Mouse (Mus musculus): ENCODE measurements around the gene Uba2.
A peak's percentile ranks its signal among the peaks of the same experiment; 100 is the strongest.
"Not testable (repeated sequence)": the region's sequence is repeated elsewhere in the genome, so short reads cannot be mapped to it uniquely, and the experiment has no call there.

Gene Uba2

GRCm38 (mm10) chr7:34166850-34167249 is 2.5 kb downstream of the Uba2 start:
- DNase-seq (ENCODE audit: low spot score in 2 of 2), result no peak

GRCm38 (mm10) chr7:34165999-34166398 is 3.4 kb downstream of the Uba2 start:
- no peak for DNase-seq (ENCODE audit: low spot score in 2 of 2)

- DNase-seq (ENCODE audit: low spot score in 2 of 2), result no peak
Observed at GRCm38 (mm10) chr7:34164671-34165070, 4.7 kb downstream of the Uba2 start.

GRCm38 (mm10) chr7:34159167-34159566 is 10.2 kb downstream of the Uba2 start:
- no peak for DNase-seq (ENCODE audit: low spot score in 2 of 2)

GRCm38 (mm10) chr7:34157994-34158393 is 11.4 kb downstream of the Uba2 start:
- no peak for DNase-seq (ENCODE audit: low spot score in 2 of 2)

- DNase-seq (ENCODE audit: low spot score in 2 of 2), result no peak
Observed at GRCm38 (mm10) chr7:34147193-34147592, 22.2 kb downstream of the Uba2 start.

GRCm38 (mm10) chr7:34141123-34141522 is 28.3 kb downstream of the Uba2 start:
- no peak for DNase-seq (ENCODE audit: low spot score in 2 of 2)

- DNase-seq (ENCODE audit: low spot score in 2 of 2), result no peak
Observed at GRCm38 (mm10) chr7:34139493-34139892, 29.9 kb downstream of the Uba2 start.

GRCm38 (mm10) chr7:34134336-34134735 is 35.1 kb downstream of the Uba2 start:
- DNase-seq (ENCODE audit: low spot score in 2 of 2), result no peak

GRCm38 (mm10) chr7:34133117-34133762 is 36.2 kb downstream of the Uba2 start, which contains the start of gene Wtip:
Wtip (minus strand) TSS chr7:34133268.
- DNase-seq (ENCODE audit: low spot score in 2 of 2), result peak; percentile 37 to 61

- no peak for DNase-seq (ENCODE audit: low spot score in 2 of 2)
Observed at GRCm38 (mm10) chr7:34132355-34133079, 36.9 kb downstream of the Uba2 start.

- no peak for DNase-seq (ENCODE audit: low spot score in 2 of 2)
Observed at GRCm38 (mm10) chr7:34131959-34132354, 37.4 kb downstream of the Uba2 start.

GRCm38 (mm10) chr7:34131118-34131517 is 38.3 kb downstream of the Uba2 start:
- no peak for DNase-seq (ENCODE audit: low spot score in 2 of 2)

GRCm38 (mm10) chr7:34126291-34126690 is 43.1 kb downstream of the Uba2 start:
- DNase-seq (ENCODE audit: low spot score in 2 of 2), result no peak

- DNase-seq (ENCODE audit: low spot score in 2 of 2), result no peak
Observed at GRCm38 (mm10) chr7:34125346-34125745, 44.1 kb downstream of the Uba2 start.

- no peak for DNase-seq (ENCODE audit: low spot score in 2 of 2)
Observed at GRCm38 (mm10) chr7:34122987-34123720, 46.2 kb downstream of the Uba2 start.

GRCm38 (mm10) chr7:34120636-34121035 is 48.8 kb downstream of the Uba2 start:
- not testable (repeated sequence) for DNase-seq (ENCODE audit: low spot score in 2 of 2)

GRCm38 (mm10) chr7:34116601-34117000 is 52.8 kb downstream of the Uba2 start:
- no peak for DNase-seq (ENCODE audit: low spot score in 2 of 2)

- no peak for DNase-seq (ENCODE audit: low spot score in 2 of 2)
Observed at GRCm38 (mm10) chr7:34109190-34109589, 60.2 kb downstream of the Uba2 start.

GRCm38 (mm10) chr7:34101276-34101675 is 68.1 kb downstream of the Uba2 start:
- DNase-seq (ENCODE audit: low spot score in 2 of 2), result no peak

GRCm38 (mm10) chr7:34100002-34100401 is 69.4 kb downstream of the Uba2 start:
- DNase-seq (ENCODE audit: low spot score in 2 of 2), result no peak

GRCm38 (mm10) chr7:34094911-34095481 is 74.4 kb downstream of the Uba2 start, which contains the start of gene Scgb1b30:
Scgb1b30 (plus strand) TSS chr7:34095431.
- DNase-seq (ENCODE audit: low spot score in 2 of 2), result no peak

Data from urinary bladder, adult 18-20 months (tissue).